Mouse (Mus musculus) gonadal fat pad, adult 2 months (tissue): Measurements from ENCODE around the gene Stat5a. TPM values are rescaled to one million over a fixed set of nuclear protein-coding genes. Genes with fewer than 3 reads are reported as not detected.

Experiments
- DNase-seq: peaks from one replicate; pipeline ENCODE4 v3.0.0-alpha.2; 2012; ENCODE audit warnings: low read depth
- polyA plus RNA-seq: library from polyadenylated mRNA; depleted of rRNA; stranded (reverse); fragments of >200 nt; gene quantifications from 2 replicates; pipeline ENCODE4 v1.2.3, GENCODE M21; 2012

The Stat5a gene
- polyA plus RNA-seq, 1 experiment = 51.7 TPM

DNA sequence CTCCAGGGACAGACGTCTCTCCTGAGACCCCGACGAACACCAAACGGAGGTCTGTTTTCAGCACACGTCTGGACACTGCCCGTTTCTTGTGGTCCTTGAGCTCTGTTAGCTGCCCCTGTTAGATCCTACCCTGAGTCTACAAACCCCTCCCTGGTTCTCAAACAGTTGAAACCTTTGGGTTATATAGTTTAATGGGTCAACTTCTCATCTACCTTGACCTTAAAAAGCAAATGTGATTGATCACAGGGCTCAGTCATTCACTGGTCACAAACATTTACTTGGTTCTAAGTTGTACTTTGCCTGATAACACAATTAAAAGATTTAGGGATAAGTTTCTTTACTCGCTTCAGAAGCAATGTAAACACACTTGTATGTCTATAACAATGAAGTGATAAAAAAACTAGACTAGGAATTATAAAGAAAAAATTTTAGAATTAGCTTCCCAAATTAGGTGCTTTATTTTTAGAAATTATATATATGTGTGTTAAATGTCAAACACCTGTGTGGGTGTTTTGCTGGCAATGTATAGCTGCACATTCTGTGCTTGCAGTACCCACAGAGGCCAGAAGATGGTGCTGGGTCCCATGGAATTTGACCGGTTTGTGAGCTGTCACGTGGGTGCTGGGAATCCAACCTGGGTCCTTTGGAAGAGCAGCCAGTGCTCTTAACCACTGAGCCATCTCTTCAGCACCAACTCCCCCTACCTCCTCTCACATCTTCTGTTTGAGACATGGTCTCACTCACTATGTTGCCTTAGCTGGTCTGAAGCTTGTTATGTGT is 22.0 kb upstream of the Stat5a start:
- DNase-seq = no peak

DNA sequence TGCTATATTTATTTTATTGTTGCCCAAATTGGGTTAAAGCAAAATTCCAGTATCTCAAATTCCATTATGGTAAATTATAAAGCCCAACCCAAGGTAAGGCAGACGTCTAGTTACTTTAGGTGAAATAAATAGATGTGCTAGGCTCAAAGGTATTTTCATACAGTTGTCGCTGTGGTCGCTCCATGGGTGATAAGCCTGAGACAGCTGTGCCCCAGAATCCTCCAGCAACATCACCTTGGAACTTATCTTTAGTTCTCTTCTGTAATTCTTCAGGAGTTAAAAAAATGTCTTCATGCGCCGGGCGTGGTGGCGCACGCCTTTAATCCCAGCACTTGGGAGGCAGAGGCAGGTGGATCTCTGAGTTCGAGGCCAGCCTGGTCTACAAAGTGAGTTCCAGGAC is 20.3 kb upstream of the Stat5a start:
- no peak for DNase-seq

DNA sequence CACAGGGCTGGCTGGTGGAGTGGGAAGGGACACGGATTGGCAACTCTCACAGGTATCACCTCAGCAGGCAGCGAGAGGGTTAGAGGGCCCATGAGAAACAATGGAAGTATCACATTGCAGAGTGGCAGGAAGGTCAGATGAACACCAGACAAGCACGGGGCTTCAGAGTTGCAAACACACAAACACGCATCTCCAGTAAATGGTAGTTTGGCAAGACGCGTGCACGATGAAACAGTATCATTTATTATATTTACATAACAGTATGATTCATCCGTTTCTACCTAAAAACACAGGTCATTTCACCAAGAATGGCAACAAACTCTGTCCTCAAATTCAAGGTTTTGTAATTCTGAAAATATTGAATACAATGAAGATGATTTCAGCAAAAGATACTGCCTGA is 19.6 kb upstream of the Stat5a start:
- DNase-seq = no peak

DNA sequence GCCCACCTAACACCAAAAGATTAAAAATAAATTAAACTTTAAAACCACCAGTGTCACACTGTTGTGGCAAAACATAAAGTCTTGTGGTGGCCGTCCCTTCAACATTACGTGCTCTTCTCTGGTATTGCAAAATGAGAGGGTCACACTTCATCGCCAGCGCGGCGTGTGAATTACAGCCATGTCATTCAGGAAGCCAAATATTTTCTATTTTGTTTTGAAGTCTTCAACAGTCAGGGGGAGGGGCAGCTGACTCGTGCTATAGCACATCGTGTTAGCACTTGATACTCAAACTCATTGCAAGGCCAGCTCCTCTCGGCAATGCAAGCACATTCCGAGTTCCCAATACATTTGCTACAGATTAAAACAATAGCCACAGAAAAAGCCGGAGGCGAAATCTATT is 18.3 kb upstream of the Stat5a start:
- DNase-seq = no peak

DNA sequence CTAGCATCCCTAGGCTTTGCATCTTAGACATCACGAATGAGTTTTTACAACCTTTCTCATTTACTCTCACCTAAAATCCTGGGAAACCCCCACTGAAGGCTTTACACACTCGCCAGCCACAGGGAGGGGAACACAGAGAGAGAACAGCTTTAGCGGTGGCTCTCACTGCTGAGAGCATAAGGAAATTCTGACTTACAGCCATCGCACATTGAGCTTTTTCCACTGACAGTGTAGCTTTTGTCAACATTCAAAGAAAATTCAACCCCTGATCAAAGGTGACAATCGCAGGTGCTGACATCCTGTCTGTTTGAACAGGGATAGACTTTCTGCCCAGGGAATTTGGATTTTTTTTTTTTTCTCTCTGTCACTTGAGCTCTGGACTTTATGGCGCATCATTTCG is 17.1 kb upstream of the Stat5a start:
- no peak for DNase-seq

DNA sequence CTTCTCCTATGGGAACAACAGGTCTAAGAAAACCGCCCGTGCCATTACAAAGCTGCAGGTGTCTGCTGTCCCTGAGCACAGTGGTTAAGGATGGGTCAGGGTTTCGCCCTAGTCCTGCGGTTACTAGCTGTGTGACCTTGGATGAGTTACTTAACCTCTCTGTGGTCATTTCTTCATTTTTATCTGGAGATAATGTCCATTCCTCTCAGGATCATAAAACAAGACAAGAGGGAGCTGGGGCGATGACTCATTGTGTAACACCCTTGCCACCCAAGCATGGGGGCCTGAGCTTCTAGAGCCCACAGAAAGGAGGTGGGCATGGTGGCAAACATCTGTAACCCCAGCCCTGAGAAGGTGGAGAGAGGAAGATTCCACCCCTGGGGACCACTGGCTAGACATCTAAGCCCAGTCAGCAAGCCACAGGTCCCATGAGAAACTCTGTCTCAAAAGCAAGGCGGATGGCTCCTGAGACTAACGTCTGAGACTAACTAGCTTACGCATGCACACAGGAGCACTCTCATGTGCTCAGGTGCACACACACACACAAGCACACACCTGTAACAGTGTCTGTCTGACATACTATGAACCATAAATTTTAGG is 16.0 kb upstream of the Stat5a start:
- no peak for DNase-seq

DNA sequence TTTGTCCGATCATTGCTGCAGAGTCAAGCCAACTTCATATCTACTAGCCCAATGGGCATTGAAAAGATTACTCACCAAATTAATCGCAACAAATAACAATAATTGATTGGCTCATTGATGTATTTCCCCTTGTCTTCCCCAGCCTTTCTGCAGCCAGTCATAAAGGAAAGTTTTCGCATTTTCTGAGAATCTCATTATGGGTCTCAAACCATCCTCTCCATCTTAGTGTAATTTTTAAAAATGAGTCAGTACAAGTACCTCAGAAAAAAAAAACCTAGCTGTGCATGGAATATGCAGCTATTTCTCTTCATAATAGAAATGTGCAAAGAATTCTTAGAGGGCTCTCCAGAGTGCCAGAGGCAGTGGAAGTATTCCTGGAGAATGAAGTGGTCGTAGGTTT is 15.0 kb upstream of the Stat5a start:
- DNase-seq = no peak

DNA sequence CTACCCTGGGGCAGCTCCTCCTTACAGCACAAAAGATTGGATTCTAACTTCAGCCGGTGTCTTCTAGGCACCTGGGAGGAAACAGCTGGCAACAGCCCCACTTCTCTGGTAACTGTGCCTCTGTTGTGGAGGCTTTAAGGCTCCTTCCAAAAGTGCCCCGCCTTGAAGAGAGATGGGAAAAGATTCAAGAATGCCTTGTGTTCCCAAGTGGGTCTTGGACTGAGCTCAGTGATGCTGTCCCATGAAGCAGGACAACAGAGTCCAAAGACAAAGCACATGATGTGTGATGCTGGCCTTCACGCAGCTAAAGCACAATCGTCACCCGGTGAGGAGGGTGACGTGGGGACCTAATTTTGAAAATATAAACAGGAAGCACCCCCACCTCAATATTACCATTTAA is 13.4 kb upstream of the Stat5a start:
- no peak for DNase-seq

DNA sequence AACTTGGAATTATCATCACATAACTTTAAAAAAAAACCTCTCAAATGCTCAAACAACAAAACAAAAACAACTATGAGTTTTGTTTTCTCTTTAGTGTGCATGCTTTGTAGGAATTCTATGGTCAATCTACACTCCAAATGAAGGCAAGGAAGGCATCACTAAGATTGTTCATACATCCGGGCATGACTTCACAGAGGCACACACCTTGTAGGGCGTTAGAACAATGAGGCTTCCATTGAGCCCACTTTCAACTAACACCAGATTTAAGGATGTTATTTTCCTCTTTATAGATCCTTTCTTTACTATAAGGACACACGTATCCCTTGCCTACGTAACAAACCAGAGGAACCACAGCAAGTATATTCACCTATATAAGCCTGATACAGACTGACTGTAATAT is 11.6 kb upstream of the Stat5a start:
- DNase-seq = no peak

DNA sequence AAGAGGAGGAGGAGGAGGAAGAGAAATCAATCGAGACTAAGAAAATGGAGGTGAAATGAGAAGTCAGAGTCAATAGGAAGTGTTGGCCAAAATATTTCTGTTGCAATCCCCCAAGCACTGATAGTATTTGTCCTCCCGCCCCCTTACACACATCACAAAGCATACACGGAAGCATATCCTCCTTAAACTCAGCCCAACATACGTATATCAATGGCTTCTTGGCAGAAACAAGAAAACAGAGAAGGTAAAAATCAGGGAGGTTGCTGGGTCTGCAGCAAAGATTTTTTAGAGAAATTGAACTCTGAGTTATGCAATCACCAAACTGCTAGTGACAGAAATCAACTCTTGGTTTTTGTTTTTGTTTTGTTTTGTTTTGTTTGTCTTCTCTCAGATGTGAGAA is 11.1 kb upstream of the Stat5a start:
- DNase-seq = no peak

DNA sequence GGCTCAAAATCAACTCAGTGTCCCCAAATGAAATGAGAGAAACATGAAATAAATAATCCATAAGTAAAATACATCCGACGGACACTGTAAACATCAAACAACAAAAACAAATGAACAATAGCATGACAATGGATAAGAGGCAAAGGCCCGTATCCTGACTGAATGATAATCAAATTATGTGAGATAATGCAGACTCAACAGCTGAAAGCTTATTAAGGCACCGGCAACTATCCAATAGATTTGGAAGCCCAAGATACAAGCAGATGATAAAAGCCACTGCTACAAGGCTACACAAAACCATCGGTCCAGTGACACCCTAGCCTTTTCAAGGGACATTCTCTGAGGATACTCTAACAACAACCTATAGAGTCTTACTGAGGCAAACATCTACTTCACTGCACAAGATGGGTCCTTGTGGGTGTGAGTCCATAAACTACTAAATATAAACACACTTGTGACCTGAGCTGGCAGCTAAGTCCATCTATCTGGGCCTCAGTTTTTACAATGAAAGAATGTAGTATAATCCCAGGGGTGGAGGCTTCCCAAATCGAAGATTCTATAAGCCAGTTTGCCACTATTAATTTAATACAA is 10.3 kb upstream of the Stat5a start:
- DNase-seq = no peak

DNA sequence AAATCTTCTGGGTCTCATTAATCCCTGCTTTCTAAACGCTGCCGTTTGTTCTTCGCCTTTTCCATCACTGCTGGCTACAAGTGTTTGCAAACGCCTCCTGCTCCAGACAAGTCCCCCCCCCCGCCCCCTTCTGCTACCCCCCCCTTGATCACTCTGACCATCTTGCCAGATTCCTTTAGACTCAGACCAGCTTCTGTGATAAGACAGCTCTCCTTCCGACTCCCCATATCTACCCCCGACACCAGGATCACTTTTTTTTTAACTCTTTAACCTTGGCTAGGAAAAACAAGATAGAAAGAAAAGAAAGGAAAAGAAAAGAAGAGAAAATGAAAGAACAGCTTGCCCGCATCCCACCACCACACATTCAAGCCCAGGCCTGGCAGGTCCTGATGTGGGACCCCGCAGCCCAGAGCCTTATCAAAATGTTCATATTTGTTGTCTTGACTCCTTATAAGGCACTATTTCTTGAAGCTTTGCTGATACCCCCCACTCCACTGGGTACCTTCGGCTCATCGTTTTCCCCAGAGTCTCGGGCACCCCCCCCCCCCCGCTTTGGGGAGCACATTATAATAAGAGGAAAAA is 9.6 kb upstream of the Stat5a start:
- DNase-seq = no peak

DNA sequence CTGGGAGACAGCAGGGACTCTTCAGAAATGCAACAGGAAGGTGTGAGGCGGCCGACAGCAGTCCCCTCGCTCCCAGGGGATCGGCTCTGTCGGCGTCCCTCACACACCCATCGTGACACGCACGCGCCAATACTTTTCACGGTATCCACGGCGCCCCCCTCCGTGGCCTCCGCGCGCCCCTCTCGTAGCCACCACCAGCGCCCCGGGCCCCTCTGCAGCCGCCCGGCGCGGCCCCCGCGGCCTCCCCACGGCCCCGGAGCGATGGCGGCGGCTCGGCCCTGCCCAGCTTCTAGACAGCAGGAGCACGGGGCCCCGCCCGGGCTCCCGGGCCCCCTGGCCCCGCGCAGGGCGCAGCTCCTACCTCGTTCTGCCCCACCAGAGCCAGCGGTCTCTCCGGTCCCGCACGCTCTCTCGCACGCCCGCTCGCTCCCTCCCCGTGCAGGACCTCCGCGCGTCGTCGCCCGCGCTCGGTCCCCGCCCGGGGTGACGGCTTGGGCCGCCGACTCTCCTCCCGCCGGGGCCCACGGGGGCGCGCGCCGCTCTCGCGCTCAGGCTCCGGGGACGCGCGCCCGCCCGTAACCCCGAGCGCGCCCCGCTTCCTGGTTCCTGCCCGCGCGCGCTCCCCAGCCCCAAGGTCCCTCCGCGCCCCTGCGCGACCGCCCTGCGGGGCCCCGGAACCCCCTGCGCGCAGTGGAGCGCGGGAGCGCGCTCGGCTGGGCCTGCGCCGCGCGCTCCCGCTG is 8.9 kb upstream of the Stat5a start, which contains the start of gene Stat5b:
TSS of gene Stat5b (minus strand) at position 687 of the 740 bp plus-strand sequence.
- no peak for DNase-seq

DNA sequence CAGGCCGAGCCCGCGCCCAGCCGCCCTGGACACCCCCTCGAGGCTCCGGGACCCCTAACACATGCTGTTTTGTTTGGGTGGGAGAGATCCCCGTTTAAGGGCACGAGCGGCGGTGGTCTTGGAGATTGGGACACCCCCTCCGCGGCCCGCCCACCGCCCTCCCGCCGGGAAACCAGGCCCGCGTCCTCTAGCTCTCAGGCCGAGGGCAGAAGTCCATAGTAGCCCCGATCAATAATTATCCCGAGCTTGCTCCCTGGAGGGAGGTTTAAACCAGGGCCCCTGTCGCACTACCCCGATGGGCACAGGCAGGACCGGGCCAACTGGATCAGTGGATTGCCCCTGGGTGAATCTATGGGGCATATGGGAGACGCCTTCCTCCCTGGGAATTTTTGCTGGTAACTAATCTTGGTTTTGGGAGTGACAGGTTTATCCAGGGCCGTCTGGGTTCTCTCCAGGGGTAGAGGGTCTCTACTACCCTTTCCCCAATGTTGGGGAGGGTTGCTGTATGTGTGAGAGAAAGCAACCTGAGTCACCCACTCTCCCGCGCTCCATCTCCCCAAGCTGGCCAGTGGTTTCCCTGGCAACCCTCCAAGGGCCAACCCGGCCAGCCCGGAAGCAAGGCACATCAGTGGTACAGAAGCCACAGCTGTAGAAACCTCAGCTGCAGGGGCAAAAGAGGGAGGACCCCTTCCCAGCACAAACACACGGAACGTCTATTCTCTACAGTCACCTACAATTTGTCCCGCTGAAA is 8.2 kb upstream of the Stat5a start:
- DNase-seq = no peak

DNA sequence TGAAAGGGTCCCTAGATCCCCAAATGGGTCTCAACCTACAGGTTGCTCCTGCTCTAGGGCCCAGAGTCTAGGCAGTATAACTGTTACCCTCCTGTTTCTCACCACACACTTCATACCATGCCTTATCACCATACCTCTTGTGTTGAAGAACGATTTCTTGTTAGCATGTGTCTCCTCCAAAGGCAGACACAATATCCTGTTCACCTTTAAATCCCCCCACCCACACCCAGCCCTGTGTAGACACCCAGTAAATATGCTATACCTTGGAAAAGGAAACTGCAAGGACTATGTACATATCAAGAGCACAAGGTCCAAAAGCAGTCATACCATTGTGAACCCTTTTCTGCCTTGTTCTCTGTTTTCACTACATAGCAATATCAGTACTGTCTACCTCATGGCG is 7.1 kb upstream of the Stat5a start:
- no peak for DNase-seq

DNA sequence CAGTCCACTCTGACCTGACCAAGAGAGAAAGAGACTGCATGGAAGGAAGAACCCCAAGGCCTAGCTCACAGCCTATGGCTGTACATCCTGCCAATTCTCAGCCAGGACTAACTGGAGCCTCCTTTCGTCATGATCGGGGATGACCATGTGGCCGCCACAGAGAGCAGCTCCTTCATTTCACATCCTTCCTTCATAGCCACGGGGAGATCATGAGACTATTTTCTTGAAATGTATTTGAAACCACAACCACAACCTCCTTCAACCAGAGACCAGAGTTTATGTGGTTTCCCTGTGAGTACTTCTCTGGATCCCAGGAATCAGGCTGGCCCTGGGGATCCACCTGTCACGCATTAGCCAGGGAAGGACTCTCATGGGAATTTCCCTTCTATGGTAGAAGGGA is 6.1 kb upstream of the Stat5a start:
- no peak for DNase-seq

DNA sequence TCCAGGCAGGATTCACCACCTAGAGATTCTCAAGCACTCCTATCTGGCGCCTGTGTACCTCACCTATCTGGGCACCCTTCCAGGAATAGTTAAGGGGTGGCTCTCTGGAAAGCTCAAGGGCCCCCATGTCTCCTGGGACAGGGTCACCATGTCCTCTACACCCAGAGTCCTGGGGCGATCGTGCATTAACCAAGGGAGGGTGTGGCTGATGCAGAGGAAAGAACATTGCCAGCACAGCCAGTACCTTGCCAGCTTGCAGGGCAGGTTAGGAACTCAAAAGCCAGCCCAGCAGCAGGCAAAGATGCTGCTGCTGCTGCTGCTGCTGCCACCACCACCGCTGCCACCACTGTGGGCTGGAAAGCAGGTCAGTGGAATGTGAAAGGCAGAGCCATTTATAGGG is 4.9 kb upstream of the Stat5a start:
- no peak for DNase-seq

DNA sequence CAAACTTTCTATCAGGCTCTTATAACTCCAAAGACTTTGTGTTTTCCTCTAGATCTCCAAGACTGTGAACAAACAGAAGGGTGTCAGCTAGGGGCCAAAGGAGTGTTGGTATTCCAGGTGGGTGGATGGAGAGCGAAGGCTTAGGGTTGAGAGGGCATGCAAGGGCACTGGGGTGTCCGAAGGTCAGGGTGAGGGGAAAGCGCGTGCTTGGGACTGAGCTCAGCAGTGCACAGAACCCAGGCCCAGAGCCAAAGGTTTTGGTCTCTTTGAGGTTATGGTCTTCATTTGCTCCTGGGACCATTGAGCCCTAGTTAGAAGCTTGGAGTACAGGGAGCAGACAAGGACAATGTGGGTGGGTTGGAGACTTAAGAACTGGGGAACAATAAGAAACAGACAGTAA is 4.0 kb upstream of the Stat5a start:
- no peak for DNase-seq

DNA sequence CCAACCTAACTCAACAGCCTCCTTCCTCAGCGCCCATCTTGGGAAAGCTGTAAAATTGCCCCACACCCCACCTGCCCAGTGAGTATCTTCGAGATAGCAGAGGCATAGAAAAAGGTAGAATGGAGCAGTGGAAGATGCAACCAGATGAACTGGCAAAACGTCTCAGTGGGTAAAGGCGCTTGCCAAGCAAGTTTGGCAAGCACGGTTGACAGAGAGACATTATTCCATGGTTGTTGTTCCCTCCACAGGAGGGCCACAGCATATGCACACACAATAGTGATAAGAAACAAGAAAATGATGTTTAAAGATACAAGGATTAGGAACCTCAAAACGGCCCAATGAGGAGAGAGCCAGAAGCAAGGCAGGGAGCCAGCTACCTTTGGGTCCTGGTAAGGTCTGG is 1.2 kb upstream of the Stat5a start:
- no peak for DNase-seq

DNA sequence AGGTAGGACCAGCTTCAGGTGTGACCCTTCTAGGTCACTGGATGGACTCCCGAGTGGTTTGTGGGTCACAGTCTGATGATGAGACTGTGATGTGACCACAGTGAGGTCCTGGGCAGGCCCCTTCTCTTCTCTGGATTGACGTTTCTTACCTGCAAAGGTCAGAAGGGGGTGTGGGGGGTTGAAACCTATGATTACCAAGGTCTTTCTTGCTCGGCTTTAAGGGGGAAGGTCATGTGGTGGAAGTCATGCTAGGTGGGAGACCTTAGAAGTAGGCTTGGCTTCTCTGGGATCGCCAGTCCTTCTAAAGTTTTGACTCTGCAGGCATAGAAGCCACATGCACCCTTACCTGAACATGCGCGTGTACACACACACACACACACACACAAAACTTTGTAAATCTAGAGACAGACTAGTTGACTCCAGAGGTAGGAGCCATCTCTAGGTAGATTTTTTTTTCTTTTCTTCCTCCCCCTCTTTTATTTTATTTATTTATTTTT is 476 bp downstream of the Stat5a start:
- DNase-seq = no peak
